Mouse (Mus musculus) lung, adult 2 months (tissue): ENCODE results near the gene Cygb.
"Not testable (repeated sequence)": the region's sequence is repeated elsewhere in the genome, so short reads cannot be mapped to it uniquely, and the experiment has no call there.

Source experiments
- CTCF ChIP-seq: fragments of 200-500 bp; IDR thresholded peaks from 2 replicates; pipeline ENCODE4 v1.5.1; 2011; ENCODE audit warnings: mild to moderate bottlenecking, low read length, control low read depth; ENCODE audit not compliant: insufficient read depth
- POLR2A ChIP-seq: fragments of 200-500 bp; IDR thresholded peaks from 2 replicates; pipeline ENCODE4 v1.6.1; 2011; ENCODE audit warnings: low read depth, mild to moderate bottlenecking, control low read depth, low read length, borderline replicate concordance; ENCODE audit errors: extremely low read depth

- TF ChIP-seq CTCF, POLR2A: not testable (repeated sequence)
These were observed 21.3 kb upstream of the Cygb start for GRCm38 (mm10) chr11:116675429-116675828.
